Comparison of ENCODE assay signal across 8 mouse cellular contexts in the genomic region with DNA sequence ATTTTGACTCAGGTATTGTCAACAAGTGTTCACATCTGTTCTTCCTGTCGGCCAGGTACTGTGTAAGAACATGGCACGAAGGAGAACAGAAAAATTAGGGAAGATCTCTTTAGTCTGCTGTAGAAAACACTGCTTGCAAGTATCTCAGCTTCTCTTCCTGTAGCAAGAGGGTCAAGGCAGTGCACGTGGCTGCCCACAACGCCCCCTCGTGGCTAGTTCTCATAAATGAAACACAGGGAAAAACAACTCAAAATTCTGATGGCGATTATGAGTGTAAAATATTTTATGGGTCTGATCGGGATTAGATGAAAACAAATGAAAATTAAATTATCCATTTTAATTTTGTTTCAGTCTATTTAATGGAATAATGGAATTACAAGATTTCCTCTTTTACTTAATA.
DNase-seq lines count a peak whose midpoint lies in the region; ATAC-seq and TF ChIP-seq lines count a peak whose summit lies in the region.
"Had no signal": no experiment of that assay in that cellular context is flagged by ENCODE, and none has a peak within 500 bp of the region (broad histone marks: within the 10 kb centered on the region; RNA-seq: fewer than 3 reads in every experiment).

No protein-coding gene starts in this region.

- 54% methylated on average over 7 of the region's 7 CpGs for WGBS in hindbrain, embryonic 11.5 days
- WGBS in hindbrain, embryonic 12.5 days, result 51% methylated on average over 7 of the region's 7 CpGs

- H3K4me3 ChIP-seq in hindbrain, embryonic 11.5 days (ENCODE audit: low read depth, low read length), result no peak overlapping the region
- no peak overlapping the region for H3K4me3 ChIP-seq in hindbrain, embryonic 12.5 days

- ATAC-seq in hindbrain, embryonic 11.5 days (ENCODE audit: low FRiP score), result no peak
- no peak for ATAC-seq in hindbrain, embryonic 12.5 days (ENCODE audit: low FRiP score)
- no peak for ATAC-seq in erythroblast, adult 5-6 weeks (replicated peaks; ENCODE audit: low FRiP score, poor library complexity, severe bottlenecking)

- DNase-seq in hindbrain, embryonic 11.5 days (ENCODE audit: low spot score), result peak; percentile 39
- peak; percentile 12 for DNase-seq in right cerebral cortex, postnatal 14 days
- no peak for DNase-seq in right cerebral cortex, postnatal 10 days (ENCODE audit: low spot score in 2 of 2)
- DNase-seq in brain, embryonic 14.5 days (ENCODE audit: low read depth), result no peak
- peak; percentile 31 for DNase-seq in thymus, postnatal 25 days

- H3K4me2 ChIP-seq in hindbrain, embryonic 11.5 days (replicated peaks; ENCODE audit: low read depth, low read length), result no peak overlapping the region
- no peak overlapping the region for H3K4me2 ChIP-seq in hindbrain, embryonic 12.5 days (replicated peaks)

- H3K9me3 ChIP-seq in hindbrain, embryonic 11.5 days (ENCODE audit: control insufficient read depth, low read length), result no peaks in the 10 kb centered on the region
- H3K9me3 ChIP-seq in hindbrain, embryonic 12.5 days (replicated peaks), result no peaks in the 10 kb centered on the region
- H3K9me3 ChIP-seq: limb, embryonic 12.5 days had no signal

- TF ChIP-seq POLR2A in brain, embryonic 14.5 days (IDR thresholded peaks at IDR 0.05; ENCODE audit: borderline replicate concordance, extremely low read depth, insufficient read depth, insufficient read length, poor library complexity, severe bottlenecking), result no peak

- no peak overlapping the region for H3K27ac ChIP-seq in hindbrain, embryonic 11.5 days (ENCODE audit: low read depth, low read length)
- no peak overlapping the region for H3K27ac ChIP-seq in hindbrain, embryonic 12.5 days
- H3K27ac ChIP-seq: limb, embryonic 12.5 days had no signal

- H3K27me3 ChIP-seq in hindbrain, embryonic 11.5 days (ENCODE audit: control insufficient read depth, insufficient read depth, low read length), result no peaks in the 10 kb centered on the region
- peaks cover 10% of the 10 kb centered on the region for H3K27me3 ChIP-seq in hindbrain, embryonic 12.5 days

- H3K36me3 ChIP-seq in hindbrain, embryonic 11.5 days (ENCODE audit: control insufficient read depth, insufficient read depth, low read length), result no peaks in the 10 kb centered on the region
- no peaks in the 10 kb centered on the region for H3K36me3 ChIP-seq in hindbrain, embryonic 12.5 days
- H3K36me3 ChIP-seq: limb, embryonic 12.5 days had no signal

- no peak overlapping the region for H3K9ac ChIP-seq in hindbrain, embryonic 11.5 days (ENCODE audit: low read depth, low read length)
- no peak overlapping the region for H3K9ac ChIP-seq in hindbrain, embryonic 12.5 days
- H3K9ac ChIP-seq: limb, embryonic 12.5 days had no signal

- H3K4me1 ChIP-seq in hindbrain, embryonic 11.5 days (replicated peaks; ENCODE audit: control insufficient read depth, insufficient read depth, low read length), result peaks cover 2% of the 10 kb centered on the region; the same call in 1 of the 2 replicates
- peaks cover 6% of the 10 kb centered on the region; the same call in 1 of the 2 replicates for H3K4me1 ChIP-seq in hindbrain, embryonic 12.5 days

- TF ChIP-seq CTCF in brain, embryonic 14.5 days (IDR thresholded peaks at IDR 0.05; ENCODE audit: borderline replicate concordance, extremely low read depth, insufficient read depth, insufficient read length), result peak; percentile 25; the same call in 1 of the 2 replicates

Comparison
In these comparisons a context has a peak if more than half of its experiments do, and no peak if none do; other contexts are left out.
1. DNase-seq: peak in hindbrain, embryonic 11.5 days (single experiment), right cerebral cortex, postnatal 14 days (single experiment) and thymus, postnatal 25 days (single experiment); none in right cerebral cortex, postnatal 10 days (0 of 2) and brain, embryonic 14.5 days (single experiment).